Mouse (Mus musculus): Measurements from ENCODE around the gene Itga3.
"Not testable (repeated sequence)": the region's sequence is repeated elsewhere in the genome, so short reads cannot be mapped to it uniquely, and the experiment has no call there.

The Itga3 gene

DNA sequence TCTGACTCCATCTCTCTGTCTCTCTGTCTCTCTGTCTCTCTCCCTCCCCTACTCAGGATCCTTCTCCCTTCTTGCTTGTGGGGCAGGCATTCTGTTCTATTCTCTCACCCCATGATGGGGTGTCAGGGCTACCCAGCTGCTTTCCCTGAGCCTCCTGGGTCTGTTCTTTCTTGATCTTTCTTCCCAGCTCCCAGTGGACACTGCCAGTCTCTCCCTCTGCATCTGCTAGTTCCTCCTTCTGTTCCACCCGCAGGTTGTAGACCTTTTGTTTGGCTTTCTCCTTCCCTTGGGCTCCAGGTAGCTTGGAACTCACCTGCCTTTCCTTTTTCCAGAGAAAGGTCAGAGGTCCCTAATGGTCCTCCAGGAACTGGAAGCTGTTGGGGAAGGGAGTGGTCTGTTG, 65.2 kb downstream of the Itga3 start:
- Histone ChIP-seq H3K27me3 (ENCODE audit: insufficient read depth, low read length) (peaks cover 89% of the 10 kb centered on the region), H3K9me3 (ENCODE audit: low read length) (no peaks in the 10 kb centered on the region), H3K4me3 (replicated peaks; ENCODE audit: low read length) (no peak overlapping the region), H3K4me1 (replicated peaks; ENCODE audit: low read depth, low read length) (peaks cover 44% of the 10 kb centered on the region), H3K36me3 (ENCODE audit: insufficient read depth, low read length) (no peaks in the 10 kb centered on the region)
- no peak for TF ChIP-seq POU5F1 (IDR thresholded peaks at IDR 0.05; ENCODE audit: borderline replicate concordance, low read length)
- no peak for TF ChIP-seq CTCF (conservative IDR thresholded peaks at IDR 0.05; ENCODE audit: low read length)
- no peak for TF ChIP-seq NANOG (IDR thresholded peaks at IDR 0.05; ENCODE audit: borderline replicate concordance, low read length)

DNA sequence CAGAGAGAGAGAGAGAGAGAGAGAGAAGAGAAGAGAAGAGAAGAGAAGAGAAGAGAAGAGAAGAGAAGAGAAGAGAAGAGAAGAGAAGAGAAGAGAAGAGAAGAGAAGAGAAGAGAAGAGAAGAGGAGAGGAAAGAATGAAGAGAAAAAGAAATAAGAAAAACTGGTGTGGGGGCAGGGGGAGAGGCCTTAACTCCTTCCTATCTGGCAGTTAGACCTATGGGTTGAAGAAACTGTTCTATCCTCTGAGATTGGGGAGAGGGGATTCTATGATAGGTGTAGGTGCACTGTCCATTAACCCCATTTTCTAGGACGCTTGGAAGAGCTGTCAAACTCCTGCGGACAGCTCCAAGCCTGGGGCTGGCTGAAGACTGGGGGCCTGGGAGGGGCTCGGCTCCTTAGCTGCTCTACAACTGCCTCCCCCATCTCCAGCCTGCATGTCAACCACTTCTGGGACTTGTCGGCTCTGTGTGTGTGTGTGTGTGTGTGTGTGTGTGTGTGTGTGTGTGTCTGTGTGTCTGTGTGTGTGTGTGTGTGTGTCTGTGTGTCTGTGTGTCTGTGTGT, 65.7 kb downstream of the Itga3 start:
- H3K9me3 ChIP-seq (ENCODE audit: low read length); H3K36me3 ChIP-seq (ENCODE audit: insufficient read depth, low read length); H3K4me3 ChIP-seq (replicated peaks; ENCODE audit: low read length): not testable (repeated sequence)
- Histone ChIP-seq H3K27me3 (ENCODE audit: insufficient read depth, low read length) (peaks cover 84% of the 10 kb centered on the region), H3K4me1 (replicated peaks; ENCODE audit: low read depth, low read length) (peaks cover 44% of the 10 kb centered on the region)

DNA sequence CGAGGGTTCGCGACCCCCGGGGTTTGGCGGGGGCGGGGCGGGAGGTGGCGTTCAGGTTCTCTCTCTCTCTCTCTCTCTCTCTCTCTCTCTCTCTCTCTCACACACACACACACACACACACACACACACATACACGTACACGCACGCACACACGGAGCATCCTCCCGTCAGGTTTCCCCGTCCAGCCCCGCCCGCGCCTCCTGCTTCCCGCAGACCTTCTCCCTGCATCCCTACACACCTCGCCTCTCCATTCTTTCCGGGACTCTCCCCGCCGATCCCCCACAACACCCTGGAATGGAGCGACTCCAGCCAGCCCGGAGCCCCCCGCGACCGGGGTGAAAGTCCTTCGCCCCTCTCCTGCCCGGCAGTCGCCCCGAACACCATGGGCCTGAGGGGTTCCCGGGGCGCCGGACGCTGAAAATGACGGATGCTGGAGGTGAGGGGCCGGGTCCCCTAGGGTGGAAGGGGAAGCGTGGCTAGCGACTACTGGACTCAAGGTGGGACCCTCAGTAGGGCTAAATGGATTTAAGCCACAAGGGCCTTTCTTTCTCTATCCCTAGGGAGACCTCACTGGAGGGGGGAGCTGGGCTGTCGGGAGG, 66.4 kb downstream of the Itga3 start:
- peak overlapping the region; percentile 74 for H3K4me3 ChIP-seq (replicated peaks; ENCODE audit: low read length)
- peaks cover 77% of the 10 kb centered on the region for H3K27me3 ChIP-seq (ENCODE audit: insufficient read depth, low read length)
- no peak for TF ChIP-seq CTCF (conservative IDR thresholded peaks at IDR 0.05; ENCODE audit: low read length)
- TF ChIP-seq POU5F1 (IDR thresholded peaks at IDR 0.05; ENCODE audit: borderline replicate concordance, low read length): no peak
- no peak for TF ChIP-seq NANOG (IDR thresholded peaks at IDR 0.05; ENCODE audit: borderline replicate concordance, low read length)
- H3K4me1 ChIP-seq (replicated peaks; ENCODE audit: low read depth, low read length): peaks cover 44% of the 10 kb centered on the region
- peaks cover 9% of the 10 kb centered on the region for H3K36me3 ChIP-seq (ENCODE audit: insufficient read depth, low read length)
- 0 out of 2 replicates have a peak, but pooled peaks cover 5% of the 10 kb centered on the region for H3K9me3 ChIP-seq (ENCODE audit: low read length)

DNA sequence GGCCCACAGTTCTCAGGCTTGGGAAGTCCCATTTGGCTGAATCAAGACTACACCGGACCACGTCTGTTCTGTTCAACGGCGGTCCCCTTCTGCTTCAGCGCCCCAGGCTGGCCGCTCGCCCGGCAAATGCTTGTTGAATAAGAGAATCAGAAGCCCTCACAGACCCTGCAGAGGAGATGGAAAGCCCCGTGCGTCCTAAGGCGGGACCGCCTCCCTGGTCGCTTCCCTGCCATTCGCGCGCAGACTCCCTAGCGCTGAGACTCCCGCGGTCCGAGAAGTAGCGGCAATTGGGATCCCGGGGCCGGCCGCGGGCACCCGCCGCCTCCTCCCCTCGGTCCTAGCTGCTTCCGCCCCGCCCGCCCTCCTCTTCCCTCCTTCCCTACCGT, 67.0 kb downstream of the Itga3 start, which contains the start of gene Samd14:
Samd14 (plus strand) TSS at position 251 of the 386 bp plus-strand sequence.
- TF ChIP-seq POU5F1 (IDR thresholded peaks at IDR 0.05; ENCODE audit: borderline replicate concordance, low read length) (no peak), NANOG (IDR thresholded peaks at IDR 0.05; ENCODE audit: borderline replicate concordance, low read length) (no peak), CTCF (conservative IDR thresholded peaks at IDR 0.05; ENCODE audit: low read length) (no peak)

DNA sequence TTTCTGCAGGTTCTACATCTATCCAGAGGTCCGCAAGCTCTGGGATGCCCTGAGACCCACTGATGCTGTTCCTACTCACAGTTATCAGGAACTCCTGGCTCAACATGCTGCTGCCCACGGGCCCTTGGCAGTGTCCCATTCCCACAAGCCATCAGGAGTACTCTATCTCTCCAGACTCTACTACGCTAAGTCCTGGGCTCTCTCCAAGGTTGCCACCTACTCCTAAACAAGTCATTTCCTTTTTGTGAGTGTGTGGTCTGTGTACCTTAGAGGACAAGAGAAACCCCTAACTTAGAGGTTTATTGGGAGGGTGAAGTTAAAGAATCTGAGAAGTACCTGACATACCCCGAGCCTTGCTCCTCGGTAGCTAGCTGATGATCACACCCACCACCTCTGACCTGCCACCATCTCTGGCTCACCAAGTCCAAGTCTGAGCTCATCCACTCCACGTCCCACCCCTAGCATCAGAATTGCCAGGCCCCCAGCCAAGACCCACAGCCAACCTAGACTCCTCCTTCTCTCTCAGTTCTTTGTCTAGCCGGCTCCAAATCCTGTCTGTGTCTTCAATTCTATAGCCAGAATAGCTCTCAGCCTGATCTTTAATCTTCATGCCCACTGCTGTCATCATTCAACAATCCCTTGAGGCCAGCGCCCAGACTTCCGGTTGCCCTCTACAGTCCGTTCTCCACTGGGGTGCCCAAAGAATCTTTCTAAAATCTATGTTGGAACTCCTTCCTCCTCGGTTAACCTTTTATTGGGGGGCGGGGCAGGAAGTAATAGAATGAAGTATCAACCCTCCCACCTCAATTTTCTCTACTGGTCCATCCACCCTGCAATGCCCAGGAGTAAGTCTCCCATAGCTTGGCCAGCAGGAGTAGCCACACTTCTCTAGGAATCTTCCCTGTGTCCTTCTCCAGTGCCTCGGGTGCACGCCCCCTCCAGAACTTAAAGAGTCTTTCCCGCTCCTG, 67.7 kb downstream of the Itga3 start:
- H3K4me3 ChIP-seq (replicated peaks; ENCODE audit: low read length): peak overlapping the region; percentile 74
- TF ChIP-seq CTCF (conservative IDR thresholded peaks at IDR 0.05; ENCODE audit: low read length) (no peak), POU5F1 (IDR thresholded peaks at IDR 0.05; ENCODE audit: borderline replicate concordance, low read length) (no peak), NANOG (IDR thresholded peaks at IDR 0.05; ENCODE audit: borderline replicate concordance, low read length) (no peak)

More for the DNA sequence above, 67.0 kb downstream of the Itga3 start, which contains the start of gene Samd14:
- Histone ChIP-seq H3K4me3 (replicated peaks; ENCODE audit: low read length) (peak within 1 kb of the TSS; percentile 74), H3K36me3 (ENCODE audit: insufficient read depth, low read length) (peaks cover 16% of the 10 kb centered on the region), H3K4me1 (replicated peaks; ENCODE audit: low read depth, low read length) (peaks cover 47% of the 10 kb centered on the region), H3K27me3 (ENCODE audit: insufficient read depth, low read length) (peaks cover 71% of the 10 kb centered on the region), H3K9me3 (ENCODE audit: low read length) (0 out of 2 replicates have a peak, but pooled peaks cover 5% of the 10 kb centered on the region)

DNA sequence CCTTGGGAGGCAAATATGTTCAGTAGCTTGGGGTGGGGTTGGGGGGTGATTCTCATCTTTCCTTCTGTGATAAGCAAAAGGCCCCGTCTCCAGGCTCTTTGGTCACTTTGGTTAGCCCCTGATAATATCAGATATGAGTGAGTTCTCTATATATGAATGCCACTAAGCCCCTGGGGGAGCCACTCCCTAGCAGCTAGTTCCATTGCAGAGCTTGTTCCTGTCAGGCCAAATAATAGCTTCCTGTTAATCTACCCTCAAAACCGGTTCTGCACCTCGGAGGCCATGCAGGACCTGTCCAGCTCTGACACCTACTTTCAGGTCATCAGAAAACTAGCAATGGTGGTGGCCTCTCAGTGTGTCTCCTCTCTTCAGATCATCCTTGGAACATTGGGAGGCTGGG, 69.2 kb downstream of the Itga3 start:
- Histone ChIP-seq H3K27me3 (ENCODE audit: insufficient read depth, low read length) (peaks cover 51% of the 10 kb centered on the region), H3K36me3 (ENCODE audit: insufficient read depth, low read length) (peaks cover 35% of the 10 kb centered on the region), H3K9me3 (ENCODE audit: low read length) (0 out of 2 replicates have a peak, but pooled peaks cover 5% of the 10 kb centered on the region), H3K4me1 (replicated peaks; ENCODE audit: low read depth, low read length) (peaks cover 49% of the 10 kb centered on the region), H3K4me3 (replicated peaks; ENCODE audit: low read length) (no peak overlapping the region)
- TF ChIP-seq NANOG (IDR thresholded peaks at IDR 0.05; ENCODE audit: borderline replicate concordance, low read length): no peak

More for the DNA sequence above, 67.7 kb downstream of the Itga3 start:
- peaks cover 53% of the 10 kb centered on the region for H3K4me1 ChIP-seq (replicated peaks; ENCODE audit: low read depth, low read length)
- H3K36me3 ChIP-seq (ENCODE audit: insufficient read depth, low read length): peaks cover 22% of the 10 kb centered on the region
- 0 out of 2 replicates have a peak, but pooled peaks cover 5% of the 10 kb centered on the region for H3K9me3 ChIP-seq (ENCODE audit: low read length)
- H3K27me3 ChIP-seq (ENCODE audit: insufficient read depth, low read length): peaks cover 64% of the 10 kb centered on the region

DNA sequence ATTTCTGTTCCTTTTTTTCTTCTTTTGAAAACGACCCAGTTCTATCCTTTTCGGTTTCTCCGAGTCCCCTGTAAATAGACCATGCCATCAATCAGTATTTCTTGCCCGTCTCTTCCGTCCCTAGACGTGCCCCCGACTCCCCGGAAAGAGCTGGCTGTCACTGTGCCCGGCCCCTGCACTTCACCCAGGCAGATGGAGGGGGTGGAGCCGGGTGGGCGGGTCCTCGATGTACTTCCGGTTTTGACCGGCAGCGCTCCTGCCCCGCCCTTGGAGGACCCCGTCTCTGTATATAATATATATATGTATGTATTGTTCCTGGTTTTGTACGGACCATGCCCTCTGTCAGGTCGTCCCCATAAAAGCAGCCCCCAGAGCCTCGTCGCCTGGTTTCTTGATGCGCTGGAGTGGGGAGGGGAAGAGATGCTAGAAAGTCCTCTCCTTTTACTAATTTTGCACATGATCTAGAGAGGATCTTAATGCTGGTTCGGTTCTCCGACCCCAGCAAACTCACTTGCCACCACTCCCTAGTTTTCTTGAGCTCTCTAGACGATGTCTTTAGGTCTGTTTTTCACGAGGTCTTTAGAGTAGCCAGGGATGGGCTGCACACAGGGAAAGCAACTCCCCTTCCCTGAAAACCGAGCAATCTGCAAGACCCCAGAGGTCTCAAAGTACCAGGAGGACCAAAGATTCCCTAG, 69.9 kb downstream of the Itga3 start:
- Histone ChIP-seq H3K27me3 (ENCODE audit: insufficient read depth, low read length) (peaks cover 44% of the 10 kb centered on the region), H3K9me3 (ENCODE audit: low read length) (0 out of 2 replicates have a peak, but pooled peaks cover 5% of the 10 kb centered on the region), H3K36me3 (ENCODE audit: insufficient read depth, low read length) (peaks cover 42% of the 10 kb centered on the region), H3K4me3 (replicated peaks; ENCODE audit: low read length) (peak overlapping the region; percentile 57), H3K4me1 (replicated peaks; ENCODE audit: low read depth, low read length) (peaks cover 44% of the 10 kb centered on the region)
- no peak for TF ChIP-seq POU5F1 (IDR thresholded peaks at IDR 0.05; ENCODE audit: borderline replicate concordance, low read length)
- no peak for TF ChIP-seq CTCF (conservative IDR thresholded peaks at IDR 0.05; ENCODE audit: low read length)
- TF ChIP-seq NANOG (IDR thresholded peaks at IDR 0.05; ENCODE audit: borderline replicate concordance, low read length): no peak

DNA sequence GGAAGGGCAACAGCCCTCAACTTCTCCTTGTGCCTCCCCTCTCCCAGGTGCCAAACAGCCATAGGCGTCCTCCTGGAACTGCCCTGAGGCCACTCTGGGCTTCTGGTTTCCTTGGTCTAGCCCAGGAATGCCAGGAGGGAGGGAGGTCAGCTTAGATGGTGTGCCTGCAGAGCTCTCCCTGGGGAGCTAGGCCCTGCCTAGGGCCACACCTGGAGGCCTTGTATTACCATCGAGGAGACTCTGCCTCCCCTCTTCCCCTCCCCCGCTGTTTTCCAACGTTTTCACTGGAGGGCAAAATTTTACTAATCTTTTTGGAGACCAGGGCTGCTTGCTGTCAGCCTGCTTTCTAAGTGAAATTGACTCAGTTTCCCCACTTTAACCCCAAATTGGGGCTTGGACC, 70.6 kb downstream of the Itga3 start:
- H3K4me3 ChIP-seq (replicated peaks; ENCODE audit: low read length): no peak overlapping the region
- peaks cover 47% of the 10 kb centered on the region for H3K36me3 ChIP-seq (ENCODE audit: insufficient read depth, low read length)
- H3K27me3 ChIP-seq (ENCODE audit: insufficient read depth, low read length): peaks cover 37% of the 10 kb centered on the region
- H3K9me3 ChIP-seq (ENCODE audit: low read length): 0 out of 2 replicates have a peak, but pooled peaks cover 5% of the 10 kb centered on the region
- H3K4me1 ChIP-seq (replicated peaks; ENCODE audit: low read depth, low read length): peaks cover 44% of the 10 kb centered on the region
- TF ChIP-seq POU5F1 (IDR thresholded peaks at IDR 0.05; ENCODE audit: borderline replicate concordance, low read length): no peak
- no peak for TF ChIP-seq CTCF (conservative IDR thresholded peaks at IDR 0.05; ENCODE audit: low read length)
- no peak for TF ChIP-seq NANOG (IDR thresholded peaks at IDR 0.05; ENCODE audit: borderline replicate concordance, low read length)

Data from E14TG2a.4 (cell line).